Mouse (Mus musculus) ovary, postnatal 14 days (tissue): ENCODE data around the gene Vav2.

Source experiments
- DNase-seq: peaks from one replicate; pipeline ENCODE4 v3.0.0; 2022; ENCODE audit warnings: low spot score

The Vav2 gene

GRCm38 (mm10) chr2:27365296-27365695, 61.5 kb downstream of the Vav2 start:
- no peak for DNase-seq

GRCm38 (mm10) chr2:27361786-27362185, 65.0 kb downstream of the Vav2 start:
- DNase-seq = no peak

- DNase-seq = no peak
These were observed 68.4 kb downstream of the Vav2 start for GRCm38 (mm10) chr2:27358461-27358860.

DNA sequence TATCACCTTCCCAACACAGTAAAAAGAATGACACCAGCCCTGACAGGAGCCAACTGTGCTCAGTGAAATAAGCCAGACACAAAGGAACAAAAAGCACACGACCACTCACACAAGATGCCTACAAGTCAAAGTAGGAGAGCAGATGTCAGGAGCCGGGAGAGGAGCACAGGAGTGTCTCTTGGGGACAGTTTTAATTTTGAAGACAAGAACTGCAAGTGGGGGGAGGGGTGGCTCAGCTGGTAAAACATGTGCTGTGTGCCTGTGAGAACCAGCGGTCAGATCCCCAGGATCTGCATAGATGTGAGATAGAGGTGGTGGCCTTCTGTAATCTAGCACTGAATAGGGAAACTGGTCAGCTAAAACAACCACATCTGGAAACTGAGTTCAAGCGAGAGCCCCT, 71.1 kb downstream of the Vav2 start:
- no peak for DNase-seq

DNA sequence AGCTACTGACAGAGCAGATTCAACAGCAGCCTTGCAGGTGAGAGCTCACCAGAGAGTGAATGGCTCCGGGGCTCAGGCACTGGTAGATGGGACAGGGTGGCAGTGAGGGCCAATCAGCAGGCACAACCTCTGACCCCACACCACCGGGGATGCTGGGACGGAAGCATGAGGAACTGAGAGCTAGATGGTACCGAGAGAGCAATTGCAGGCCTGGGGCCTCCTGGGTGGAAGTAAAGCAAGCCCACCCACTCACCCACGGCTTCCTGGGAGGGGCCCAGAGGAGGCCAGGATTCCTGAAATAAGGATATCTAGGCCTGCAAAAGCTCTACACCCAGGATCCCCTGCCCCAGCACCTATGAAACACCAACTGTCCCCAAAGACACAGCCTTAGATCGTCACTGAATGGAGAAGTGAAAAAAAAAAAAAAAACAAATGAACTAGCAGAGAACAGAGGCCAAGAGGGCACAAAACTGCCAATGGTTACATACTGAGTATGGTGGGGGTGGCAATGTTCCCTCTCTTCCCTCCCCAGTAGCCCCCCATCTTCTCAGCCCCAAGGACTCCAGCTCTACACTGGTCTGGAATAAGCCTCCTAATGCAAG, 72.1 kb downstream of the Vav2 start:
- DNase-seq = no peak

DNA sequence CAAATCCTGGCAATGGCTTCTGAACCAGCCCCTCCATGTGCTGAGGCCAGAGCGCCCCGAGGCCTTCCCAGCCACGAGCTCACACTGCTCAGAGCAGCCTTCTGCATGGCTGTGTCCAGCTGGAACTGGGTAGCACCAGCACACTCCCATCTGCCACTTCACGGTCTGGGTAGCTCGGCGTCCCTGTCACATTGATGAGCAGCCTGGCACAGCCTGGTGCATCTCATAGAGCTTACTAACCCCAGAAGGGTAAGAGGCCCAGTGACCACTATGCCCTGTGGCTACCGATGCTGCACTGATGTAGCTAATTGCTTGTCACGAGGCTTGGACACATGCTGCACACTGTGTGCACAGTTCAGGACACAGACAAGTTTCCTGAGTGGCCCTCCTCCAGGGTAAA, 74.1 kb downstream of the Vav2 start:
- no peak for DNase-seq

- DNase-seq = no peak
These were observed 76.5 kb downstream of the Vav2 start for GRCm38 (mm10) chr2:27350371-27350770.

DNA sequence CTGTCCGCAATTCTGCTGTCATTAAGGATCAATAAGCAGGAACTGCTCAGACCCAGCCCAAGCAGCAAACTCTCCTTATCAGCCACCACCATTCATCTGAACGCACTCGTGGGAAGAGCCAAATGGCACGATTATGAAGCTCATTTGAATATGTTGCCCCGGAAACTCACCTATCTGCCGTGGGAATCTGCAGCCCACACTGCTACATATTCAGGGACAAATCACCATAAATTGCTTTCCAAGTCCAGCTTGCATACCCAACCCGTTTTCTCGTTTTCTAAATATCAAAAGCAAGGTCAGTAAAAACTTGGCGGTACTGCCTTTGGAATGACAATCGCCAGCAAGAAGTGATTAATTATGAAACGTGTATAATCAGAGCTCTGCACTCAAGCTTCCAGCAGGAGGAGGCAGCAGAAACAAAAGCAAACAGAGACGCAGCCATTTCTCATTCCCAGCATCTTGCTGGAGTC, 82.8 kb downstream of the Vav2 start:
- no peak for DNase-seq

DNA sequence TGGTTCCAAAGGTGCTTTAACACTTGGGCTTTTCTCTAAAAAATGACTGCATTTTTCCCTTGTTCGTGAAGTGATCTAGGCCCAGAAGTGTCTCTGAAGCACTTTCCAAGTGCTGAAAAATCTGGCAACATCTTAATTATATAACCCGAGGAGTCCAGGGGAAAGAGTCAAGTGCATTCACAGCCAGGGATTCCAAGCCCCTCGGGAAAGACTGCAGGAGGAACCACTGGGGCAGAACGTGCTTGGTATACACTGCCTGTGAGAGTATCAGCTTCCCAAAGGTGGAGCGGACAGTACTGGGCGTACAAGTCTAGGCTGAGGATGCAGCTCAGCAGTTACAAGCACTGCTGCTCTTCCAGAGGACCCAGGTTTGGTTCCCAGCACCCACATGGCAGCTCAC, 86.2 kb downstream of the Vav2 start:
- DNase-seq = no peak

GRCm38 (mm10) chr2:27339051-27339450, 87.8 kb downstream of the Vav2 start:
- DNase-seq = no peak

GRCm38 (mm10) chr2:27337261-27337660, 89.6 kb downstream of the Vav2 start:
- DNase-seq = no peak

DNA sequence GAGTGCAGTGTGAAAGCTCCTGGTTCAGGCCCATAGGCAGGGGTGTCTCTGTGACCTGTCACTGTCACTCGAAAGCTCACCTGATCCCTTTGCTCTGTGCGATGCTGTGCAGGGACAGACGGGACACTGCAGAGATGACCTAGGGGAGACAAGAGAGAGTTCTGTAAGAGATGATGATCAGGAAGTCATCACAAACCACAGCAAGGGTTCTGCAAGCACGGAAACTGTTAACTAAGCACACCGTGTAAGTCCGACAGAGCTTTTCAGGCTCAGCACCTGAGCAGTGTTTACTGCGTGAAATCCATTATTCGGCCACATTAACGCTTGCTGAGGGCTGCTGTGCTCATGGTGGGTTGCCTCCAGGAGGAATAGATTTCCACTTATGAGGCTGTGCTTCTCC, 90.2 kb downstream of the Vav2 start:
- no peak for DNase-seq

GRCm38 (mm10) chr2:27334816-27335215, 92.0 kb downstream of the Vav2 start:
- DNase-seq = no peak

- no peak for DNase-seq
These were observed 95.3 kb downstream of the Vav2 start for GRCm38 (mm10) chr2:27331560-27331959.

GRCm38 (mm10) chr2:27330446-27330845, 96.4 kb downstream of the Vav2 start:
- no peak for DNase-seq

DNA sequence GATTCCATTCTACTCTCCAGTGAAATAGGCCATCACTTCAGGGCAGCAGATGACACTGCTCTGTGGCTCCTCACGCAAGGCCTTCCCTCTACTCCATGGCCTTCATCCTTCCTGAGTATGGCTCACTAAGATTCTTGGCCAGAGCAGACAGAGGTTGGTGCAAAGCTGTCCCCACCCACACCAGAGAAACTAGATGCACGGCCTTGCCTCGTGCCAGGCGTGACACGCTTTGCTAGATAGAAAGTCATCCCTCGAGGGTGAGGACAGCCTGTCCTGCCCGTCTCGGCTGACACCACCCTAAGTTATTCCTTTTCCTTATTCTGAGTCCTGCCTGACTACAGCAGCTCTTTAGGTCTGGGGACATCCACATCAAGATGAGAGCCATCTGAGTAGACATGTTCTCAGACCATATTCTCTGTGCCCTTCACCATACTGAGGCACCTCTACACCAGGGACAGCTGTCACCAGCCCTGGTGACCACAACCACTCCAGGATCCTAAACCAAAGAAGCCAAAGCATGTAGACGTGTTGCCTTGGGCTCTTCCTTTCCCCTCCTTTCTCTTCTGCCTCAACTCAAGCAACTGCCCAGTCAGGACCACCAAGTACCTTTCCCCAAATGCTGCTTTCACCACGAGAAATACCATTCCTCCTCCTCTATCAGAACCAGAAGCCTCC, 97.3 kb downstream of the Vav2 start:
- no peak for DNase-seq

DNA sequence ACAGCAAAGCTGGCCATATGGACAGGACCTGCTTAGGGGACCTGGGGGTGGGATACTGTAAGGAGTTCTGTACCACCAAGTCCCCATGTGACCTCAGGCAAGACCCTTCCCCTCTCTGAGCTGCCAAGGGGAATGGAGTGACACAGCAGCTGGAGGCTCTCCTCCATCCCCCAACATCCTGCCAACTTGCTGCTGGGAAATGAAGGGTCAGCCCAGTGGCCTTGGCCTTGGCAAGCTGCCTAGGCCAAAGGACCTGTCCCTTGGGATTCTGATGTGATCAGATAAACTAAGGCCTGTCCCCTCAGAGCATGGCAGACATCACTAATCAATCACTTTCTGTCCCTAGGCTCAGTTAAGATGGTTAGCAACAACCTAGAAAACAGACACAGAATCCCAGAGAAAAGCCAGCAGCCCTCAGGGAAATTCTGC, 98.2 kb downstream of the Vav2 start:
- DNase-seq = no peak

DNA sequence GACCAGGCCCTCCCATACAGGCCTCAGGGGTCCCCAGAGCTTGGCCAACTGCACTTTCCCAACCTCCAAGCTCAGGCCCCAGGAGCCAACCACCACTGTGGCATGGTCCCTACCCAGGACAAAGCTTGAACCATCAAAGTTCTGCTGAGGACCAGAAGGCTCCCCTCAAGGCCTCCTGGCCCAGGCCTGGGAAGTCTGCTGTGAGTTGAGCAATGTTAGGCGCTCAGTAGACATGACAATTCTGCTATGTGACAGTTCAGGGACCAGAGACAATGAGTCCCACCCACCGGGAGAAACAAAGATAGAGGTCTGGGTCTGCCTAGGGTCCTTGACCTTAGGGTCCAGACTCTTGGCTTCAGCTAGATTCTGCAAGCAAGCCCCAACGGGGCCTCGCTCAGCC, 98.9 kb downstream of the Vav2 start:
- DNase-seq = no peak

DNA sequence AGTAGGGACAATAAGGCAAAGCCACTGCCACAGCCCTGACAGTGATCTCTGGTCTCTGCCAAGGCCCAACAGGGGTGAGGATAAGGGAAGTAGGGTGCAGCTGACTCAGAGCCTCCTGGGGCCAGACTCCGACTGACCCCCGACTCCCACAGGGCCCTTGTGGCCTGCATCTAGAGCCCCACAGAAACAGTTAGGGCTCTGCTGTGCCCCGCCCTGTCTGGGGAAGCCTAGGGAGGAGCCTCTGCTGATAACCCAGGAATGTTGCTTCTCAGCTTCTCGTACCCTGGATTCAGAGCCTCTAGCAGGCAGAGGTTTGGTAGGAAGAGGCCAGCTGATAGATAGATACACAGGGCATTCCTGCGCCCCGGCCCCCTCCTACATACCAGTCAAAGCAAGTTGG, 99.8 kb downstream of the Vav2 start:
- DNase-seq = no peak

GRCm38 (mm10) chr2:27326357-27326756, 100.5 kb downstream of the Vav2 start:
- DNase-seq = no peak

- DNase-seq = no peak
These were observed 102.1 kb downstream of the Vav2 start for GRCm38 (mm10) chr2:27324690-27325089.

GRCm38 (mm10) chr2:27321431-27321875, 105.4 kb downstream of the Vav2 start:
- DNase-seq = no peak

DNA sequence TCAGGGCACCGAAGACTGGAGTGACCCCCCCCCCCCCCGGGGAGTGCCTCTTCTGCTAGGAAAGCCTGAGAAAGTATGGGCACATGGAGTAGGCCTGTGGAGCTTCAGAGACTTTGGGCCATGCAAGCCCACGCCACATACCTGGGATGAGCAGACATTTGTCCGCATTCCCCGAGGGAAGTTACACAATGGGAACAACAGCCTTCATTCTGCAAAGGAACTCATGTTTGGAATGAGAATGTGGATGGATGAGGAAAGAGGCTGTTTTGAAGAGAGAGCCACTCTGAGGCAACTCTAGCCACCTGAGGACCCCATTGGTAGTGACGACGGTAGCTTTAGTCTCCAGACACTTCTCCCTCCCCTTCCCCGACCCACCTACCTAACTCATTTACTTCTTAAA, 106.0 kb downstream of the Vav2 start:
- DNase-seq = no peak

GRCm38 (mm10) chr2:27318606-27319005, 108.2 kb downstream of the Vav2 start:
- DNase-seq = no peak
